Mouse (Mus musculus) lung, postnatal 0 days (tissue): ENCODE results near the gene Aacs.

Source experiments
- CTCF ChIP-seq: IDR thresholded peaks from 2 replicates; pipeline ENCODE4 v1.5.1; 2016; ENCODE audit warnings: antibody characterized with exemption, mild to moderate bottlenecking
- EP300 ChIP-seq: IDR thresholded peaks from 2 replicates; pipeline ENCODE4 v1.6.1; 2016; ENCODE audit warnings: antibody characterized with exemption, mild to moderate bottlenecking, control low read depth

DNA sequence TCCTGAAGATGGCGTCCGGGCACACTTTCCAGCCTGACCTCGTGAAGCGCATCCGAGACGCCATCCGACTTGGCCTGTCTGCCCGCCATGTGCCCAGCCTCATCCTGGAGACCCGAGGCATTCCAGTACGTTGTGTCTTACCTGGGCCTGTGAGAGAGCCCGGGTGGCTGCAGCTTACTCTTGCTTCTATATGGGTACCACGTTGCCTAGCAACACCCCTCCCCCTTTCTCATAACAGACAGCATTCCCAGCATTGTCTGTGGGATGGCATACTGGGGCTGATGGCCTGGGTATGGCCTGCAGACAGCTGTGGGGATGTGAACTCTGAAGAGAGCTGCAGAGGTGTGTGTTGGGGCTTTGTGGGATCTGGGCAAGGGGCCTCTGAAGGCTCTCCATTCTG lies 39.4 kb downstream of the Aacs start:
- TF ChIP-seq CTCF (no peak), EP300 (no peak)
